Mouse (Mus musculus): ENCODE measurements at regions not wholly inside any gene's neighbourhood (a gene's known extent, or its start where the extent isn't known, plus 50 kb on each side); places are given as distances from the start of the nearest gene placed in this dataset.
"Not testable (repeated sequence)": the region's sequence is repeated elsewhere in the genome, so short reads cannot be mapped to it uniquely, and the experiment has no call there.

DNA sequence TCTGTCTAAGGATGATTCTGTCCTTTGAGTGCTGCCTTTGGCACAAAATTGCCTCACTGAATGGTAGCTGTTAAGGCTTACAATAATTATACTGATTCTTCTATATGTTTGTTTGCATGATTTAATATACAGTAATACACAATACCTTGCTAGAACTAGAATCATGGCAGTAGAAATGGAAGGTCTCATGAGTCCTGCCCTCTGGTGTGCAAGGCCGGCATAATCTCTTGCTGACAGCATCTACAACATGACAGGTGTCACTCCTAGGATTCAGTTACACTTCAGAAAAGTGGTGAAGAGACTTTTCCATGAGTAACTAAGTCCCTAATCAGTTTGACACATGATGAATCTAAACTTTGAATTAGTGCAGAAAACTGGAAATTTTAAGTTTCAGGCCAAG lies 861.2 kb upstream of the Olfr1507 start:
- H3K9ac ChIP-seq (ENCODE audit: low read depth, low read length); H3K9me3 ChIP-seq (ENCODE audit: control insufficient read depth, low read length); H3K4me3 ChIP-seq (ENCODE audit: low read length); H3K27ac ChIP-seq (ENCODE audit: low read depth, low read length); H3K36me3 ChIP-seq (ENCODE audit: control insufficient read depth, insufficient read depth, low read length); H3K4me2 ChIP-seq (replicated peaks; ENCODE audit: low read depth, low read length); H3K4me1 ChIP-seq (ENCODE audit: control insufficient read depth, insufficient read depth, low read length); H3K27me3 ChIP-seq (ENCODE audit: control insufficient read depth, insufficient read depth, low read length); ATAC-seq (ENCODE audit: low FRiP score, low TSS enrichment): not testable (repeated sequence)
- WGBS: no CpG with 5 or more reads among the region's 1 CpGs

DNA sequence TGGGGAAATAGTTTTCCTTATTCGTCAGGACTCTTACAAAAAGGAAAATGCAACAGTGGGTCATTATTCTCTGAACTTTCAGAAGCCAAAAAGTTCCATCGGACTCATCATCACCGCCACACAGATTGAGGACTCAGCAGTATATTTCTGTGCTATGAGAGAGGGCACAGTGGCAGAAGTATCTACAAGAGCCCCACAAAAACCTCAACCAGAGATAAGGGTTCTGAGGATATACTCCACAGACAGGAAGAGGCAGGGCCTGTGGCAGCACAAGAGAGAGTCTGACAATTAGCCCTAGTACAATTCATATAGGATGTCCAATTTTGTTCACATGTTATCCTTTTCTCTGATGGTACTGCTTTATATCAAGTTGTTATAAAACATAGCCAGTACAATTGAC lies 855.9 kb upstream of the Olfr1507 start:
- not testable (repeated sequence) for H3K4me3 ChIP-seq (ENCODE audit: low read length); H3K27me3 ChIP-seq (ENCODE audit: control insufficient read depth, insufficient read depth, low read length); ATAC-seq (ENCODE audit: low FRiP score, low TSS enrichment); H3K36me3 ChIP-seq (ENCODE audit: control insufficient read depth, insufficient read depth, low read length); H3K9ac ChIP-seq (ENCODE audit: low read depth, low read length); H3K4me1 ChIP-seq (ENCODE audit: control insufficient read depth, insufficient read depth, low read length); H3K9me3 ChIP-seq (ENCODE audit: control insufficient read depth, low read length); H3K27ac ChIP-seq (ENCODE audit: low read depth, low read length); H3K4me2 ChIP-seq (replicated peaks; ENCODE audit: low read depth, low read length)
- 94% methylated on average over 2 of the region's 3 CpGs for WGBS

DNA sequence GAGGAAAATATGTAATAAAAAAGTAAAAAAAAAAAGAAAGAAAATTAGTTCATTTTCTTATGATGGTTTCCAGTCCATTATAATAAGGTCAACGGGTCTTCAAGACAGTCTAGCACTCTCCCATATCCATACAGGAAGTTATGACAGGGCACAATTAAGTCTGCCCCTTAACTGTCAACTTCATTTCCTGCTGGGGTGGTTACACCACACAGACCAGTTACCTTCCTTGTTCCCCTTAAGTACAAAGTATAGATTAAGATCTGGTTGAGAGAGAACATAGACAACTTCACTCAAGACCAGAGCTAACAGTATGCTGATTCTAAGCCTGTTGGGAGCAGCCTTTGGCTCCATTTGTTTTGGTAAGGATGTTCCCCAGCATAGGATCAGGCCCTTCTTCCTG lies 855.2 kb upstream of the Olfr1507 start:
- H3K4me3 ChIP-seq (ENCODE audit: low read length); H3K27me3 ChIP-seq (ENCODE audit: control insufficient read depth, insufficient read depth, low read length); H3K4me1 ChIP-seq (ENCODE audit: control insufficient read depth, insufficient read depth, low read length); H3K36me3 ChIP-seq (ENCODE audit: control insufficient read depth, insufficient read depth, low read length); H3K9ac ChIP-seq (ENCODE audit: low read depth, low read length); H3K27ac ChIP-seq (ENCODE audit: low read depth, low read length); H3K4me2 ChIP-seq (replicated peaks; ENCODE audit: low read depth, low read length); ATAC-seq (ENCODE audit: low FRiP score, low TSS enrichment); H3K9me3 ChIP-seq (ENCODE audit: control insufficient read depth, low read length): not testable (repeated sequence)
- WGBS: 95% methylated on average over 1 of the region's 1 CpGs

DNA sequence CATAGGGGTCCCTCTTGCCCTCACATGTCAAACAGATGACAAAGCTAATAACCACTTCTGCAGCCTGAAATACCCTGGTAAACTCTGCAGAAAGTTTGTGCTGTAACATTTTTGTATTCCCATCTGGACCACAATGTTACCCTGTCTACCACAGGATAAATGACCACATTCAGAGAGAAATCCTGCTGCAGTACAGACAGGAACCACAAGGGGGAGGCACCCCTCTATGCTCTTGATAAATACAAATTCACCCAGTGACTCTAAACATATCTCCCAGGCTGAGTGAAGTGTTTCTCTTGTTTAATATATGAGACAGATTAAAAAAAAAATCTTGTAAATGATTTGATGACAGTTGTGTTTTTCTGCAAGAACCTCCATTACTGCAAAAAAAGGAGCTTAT lies 853.6 kb upstream of the Olfr1507 start:
- not testable (repeated sequence) for H3K9ac ChIP-seq (ENCODE audit: low read depth, low read length); H3K27ac ChIP-seq (ENCODE audit: low read depth, low read length); H3K4me1 ChIP-seq (ENCODE audit: control insufficient read depth, insufficient read depth, low read length); H3K4me2 ChIP-seq (replicated peaks; ENCODE audit: low read depth, low read length); H3K27me3 ChIP-seq (ENCODE audit: control insufficient read depth, insufficient read depth, low read length); H3K4me3 ChIP-seq (ENCODE audit: low read length); ATAC-seq (ENCODE audit: low FRiP score, low TSS enrichment); H3K36me3 ChIP-seq (ENCODE audit: control insufficient read depth, insufficient read depth, low read length); H3K9me3 ChIP-seq (ENCODE audit: control insufficient read depth, low read length)

DNA sequence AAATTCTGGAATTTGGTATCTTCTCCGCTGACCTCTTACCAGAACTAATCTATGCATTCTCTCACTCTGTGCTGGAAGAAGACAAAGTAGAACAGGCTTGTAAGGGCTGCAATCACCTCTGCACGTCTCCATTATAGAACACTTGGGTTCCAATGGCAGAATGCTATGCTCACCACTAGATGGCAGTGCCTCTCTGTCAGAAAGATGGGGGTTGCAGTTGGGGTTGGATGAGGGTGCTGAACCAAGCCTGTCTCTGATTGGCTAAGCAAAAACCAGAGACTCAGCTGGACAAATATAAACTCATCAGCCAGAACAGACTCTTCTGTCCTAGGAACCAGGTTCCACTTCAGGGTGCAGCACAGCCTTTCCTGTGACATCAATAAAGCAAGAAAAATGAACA lies 850.0 kb upstream of the Olfr1507 start:
- not testable (repeated sequence) for H3K4me2 ChIP-seq (replicated peaks; ENCODE audit: low read depth, low read length); H3K27me3 ChIP-seq (ENCODE audit: control insufficient read depth, insufficient read depth, low read length); H3K4me1 ChIP-seq (ENCODE audit: control insufficient read depth, insufficient read depth, low read length); H3K4me3 ChIP-seq (ENCODE audit: low read length); H3K36me3 ChIP-seq (ENCODE audit: control insufficient read depth, insufficient read depth, low read length); H3K9me3 ChIP-seq (ENCODE audit: control insufficient read depth, low read length); H3K9ac ChIP-seq (ENCODE audit: low read depth, low read length); H3K27ac ChIP-seq (ENCODE audit: low read depth, low read length)
- WGBS: 40% methylated on average over 2 of the region's 2 CpGs
- peak; percentile 46; the same call in 1 of the 2 replicates for ATAC-seq (ENCODE audit: low FRiP score, low TSS enrichment)

DNA sequence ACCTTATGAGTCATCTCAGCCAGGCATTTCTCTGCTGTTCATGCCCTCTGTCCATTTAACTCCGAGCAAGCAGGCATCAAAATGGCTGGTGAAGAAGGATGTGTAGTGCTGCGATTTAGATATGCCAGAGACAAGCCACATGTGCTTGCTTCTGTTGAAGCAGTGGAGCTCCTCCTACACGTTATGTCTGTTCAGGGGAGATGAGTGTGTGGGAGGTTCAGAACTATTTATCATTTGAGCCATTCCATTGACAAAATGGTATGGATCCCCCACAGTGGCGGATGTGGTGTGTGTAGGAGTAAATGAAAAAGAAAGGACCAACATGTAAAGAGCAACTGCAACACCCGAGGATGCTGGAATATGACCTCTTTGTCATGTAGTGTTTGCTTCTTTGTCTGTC lies 848.3 kb upstream of the Olfr1507 start:
- 37% methylated on average over 5 of the region's 5 CpGs for WGBS
- not testable (repeated sequence) for H3K4me3 ChIP-seq (ENCODE audit: low read length); ATAC-seq (ENCODE audit: low FRiP score, low TSS enrichment)

DNA sequence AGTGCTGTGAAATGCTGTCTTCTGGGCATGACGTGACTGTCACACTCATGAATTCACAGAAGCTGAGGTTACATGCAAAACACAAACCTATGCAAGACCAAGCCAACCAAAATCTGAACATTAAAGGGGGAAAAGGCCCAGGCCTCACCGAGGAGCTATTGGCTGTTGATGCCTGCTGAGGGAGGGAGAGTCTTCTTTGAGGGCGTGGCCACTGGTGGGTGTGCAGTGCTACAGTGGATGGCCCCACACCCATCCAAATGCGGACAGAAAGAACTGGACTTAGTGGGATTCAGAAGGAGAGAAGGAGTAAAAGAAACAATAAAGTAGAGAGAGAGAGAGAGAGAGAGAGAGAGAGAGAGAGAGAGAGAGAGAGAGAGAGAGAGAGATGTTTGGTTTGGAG lies 843.6 kb upstream of the Olfr1507 start:
- not testable (repeated sequence) for H3K9me3 ChIP-seq (ENCODE audit: control insufficient read depth, low read length); H3K36me3 ChIP-seq (ENCODE audit: control insufficient read depth, insufficient read depth, low read length); H3K9ac ChIP-seq (ENCODE audit: low read depth, low read length); H3K4me3 ChIP-seq (ENCODE audit: low read length); H3K27me3 ChIP-seq (ENCODE audit: control insufficient read depth, insufficient read depth, low read length); H3K27ac ChIP-seq (ENCODE audit: low read depth, low read length); H3K4me1 ChIP-seq (ENCODE audit: control insufficient read depth, insufficient read depth, low read length); H3K4me2 ChIP-seq (replicated peaks; ENCODE audit: low read depth, low read length); ATAC-seq (ENCODE audit: low FRiP score, low TSS enrichment)
- WGBS: 60% methylated on average over 1 of the region's 4 CpGs

More for the DNA sequence above, 848.3 kb upstream of the Olfr1507 start:
- not testable (repeated sequence) for H3K27me3 ChIP-seq (ENCODE audit: control insufficient read depth, insufficient read depth, low read length); H3K4me1 ChIP-seq (ENCODE audit: control insufficient read depth, insufficient read depth, low read length); H3K27ac ChIP-seq (ENCODE audit: low read depth, low read length); H3K4me2 ChIP-seq (replicated peaks; ENCODE audit: low read depth, low read length); H3K9ac ChIP-seq (ENCODE audit: low read depth, low read length); H3K9me3 ChIP-seq (ENCODE audit: control insufficient read depth, low read length); H3K36me3 ChIP-seq (ENCODE audit: control insufficient read depth, insufficient read depth, low read length)

DNA sequence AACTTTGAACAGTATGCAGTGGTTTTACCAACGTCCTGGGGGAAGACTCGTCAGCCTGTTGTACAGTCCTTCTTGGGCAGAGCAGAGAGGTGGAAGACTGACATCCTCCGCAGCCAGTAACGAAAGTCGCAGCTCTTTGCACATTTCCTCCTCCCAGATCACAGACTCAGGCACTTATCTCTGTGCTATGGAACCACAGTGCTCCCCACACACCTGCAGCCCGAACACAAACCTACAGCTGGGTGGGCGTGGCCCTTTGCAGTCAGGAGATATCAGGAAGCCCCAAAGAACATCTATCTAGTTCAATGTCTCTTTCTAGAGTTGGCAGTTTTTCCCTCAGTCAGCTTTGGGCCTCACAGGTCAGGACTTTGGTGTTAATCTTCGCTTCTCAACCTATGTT lies 841.9 kb upstream of the Olfr1507 start:
- 68% methylated on average over 3 of the region's 8 CpGs for WGBS
- H3K27me3 ChIP-seq (ENCODE audit: control insufficient read depth, insufficient read depth, low read length); H3K27ac ChIP-seq (ENCODE audit: low read depth, low read length); H3K4me2 ChIP-seq (replicated peaks; ENCODE audit: low read depth, low read length); H3K36me3 ChIP-seq (ENCODE audit: control insufficient read depth, insufficient read depth, low read length); ATAC-seq (ENCODE audit: low FRiP score, low TSS enrichment); H3K4me1 ChIP-seq (ENCODE audit: control insufficient read depth, insufficient read depth, low read length); H3K4me3 ChIP-seq (ENCODE audit: low read length); H3K9me3 ChIP-seq (ENCODE audit: control insufficient read depth, low read length); H3K9ac ChIP-seq (ENCODE audit: low read depth, low read length): not testable (repeated sequence)

DNA sequence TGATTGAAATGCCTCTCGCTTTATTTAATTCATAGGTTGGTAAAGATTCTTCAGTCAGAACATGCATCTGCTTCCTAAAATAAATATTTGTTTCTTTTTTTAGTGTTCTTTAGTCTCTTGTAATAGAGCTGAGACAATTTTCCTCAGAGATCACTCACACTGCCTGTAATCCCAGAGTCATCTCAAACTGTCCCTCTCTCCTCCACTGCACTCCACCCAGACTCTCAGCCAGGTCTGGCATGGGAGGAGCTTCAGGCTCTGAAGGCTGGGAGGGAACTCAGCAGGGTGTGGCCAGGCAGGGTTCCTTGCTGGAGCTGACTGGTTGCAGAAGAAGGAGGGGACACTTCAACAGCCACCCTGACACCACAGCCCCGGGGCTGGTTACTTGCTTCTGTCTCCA lies 841.2 kb upstream of the Olfr1507 start:
- WGBS: 0% methylated on average over 1 of the region's 2 CpGs
- H3K9me3 ChIP-seq (ENCODE audit: control insufficient read depth, low read length); H3K27me3 ChIP-seq (ENCODE audit: control insufficient read depth, insufficient read depth, low read length); H3K4me3 ChIP-seq (ENCODE audit: low read length); H3K4me2 ChIP-seq (replicated peaks; ENCODE audit: low read depth, low read length); H3K4me1 ChIP-seq (ENCODE audit: control insufficient read depth, insufficient read depth, low read length); H3K36me3 ChIP-seq (ENCODE audit: control insufficient read depth, insufficient read depth, low read length); H3K27ac ChIP-seq (ENCODE audit: low read depth, low read length); H3K9ac ChIP-seq (ENCODE audit: low read depth, low read length); ATAC-seq (ENCODE audit: low FRiP score, low TSS enrichment): not testable (repeated sequence)

DNA sequence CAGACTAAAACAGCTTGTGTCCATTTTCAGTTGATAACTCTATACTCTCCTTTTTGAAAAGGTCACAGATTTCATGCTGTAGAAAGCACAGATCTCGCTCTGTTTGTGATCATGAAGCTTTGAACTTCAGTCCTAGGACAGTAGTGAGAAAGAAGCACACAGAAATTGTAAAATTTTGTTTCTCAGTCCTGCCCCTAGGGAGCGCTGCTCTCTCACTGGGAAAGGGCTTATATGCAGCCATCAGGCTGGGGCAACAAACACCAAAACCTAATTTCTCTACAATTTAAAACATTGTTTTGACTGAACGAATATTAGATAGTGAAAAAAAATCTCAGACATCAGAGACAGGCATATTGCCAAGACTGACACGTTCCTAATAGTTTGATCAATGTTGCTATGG lies 838.9 kb upstream of the Olfr1507 start:
- not testable (repeated sequence) for H3K4me2 ChIP-seq (replicated peaks; ENCODE audit: low read depth, low read length); H3K36me3 ChIP-seq (ENCODE audit: control insufficient read depth, insufficient read depth, low read length); H3K9me3 ChIP-seq (ENCODE audit: control insufficient read depth, low read length); ATAC-seq (ENCODE audit: low FRiP score, low TSS enrichment); H3K4me1 ChIP-seq (ENCODE audit: control insufficient read depth, insufficient read depth, low read length); H3K27me3 ChIP-seq (ENCODE audit: control insufficient read depth, insufficient read depth, low read length); H3K9ac ChIP-seq (ENCODE audit: low read depth, low read length); H3K4me3 ChIP-seq (ENCODE audit: low read length); H3K27ac ChIP-seq (ENCODE audit: low read depth, low read length)
- WGBS: no CpG with 5 or more reads among the region's 4 CpGs
